Mouse (Mus musculus): Measurements from ENCODE around the gene Olfr1175-ps.

Gene Olfr1175-ps

DNA sequence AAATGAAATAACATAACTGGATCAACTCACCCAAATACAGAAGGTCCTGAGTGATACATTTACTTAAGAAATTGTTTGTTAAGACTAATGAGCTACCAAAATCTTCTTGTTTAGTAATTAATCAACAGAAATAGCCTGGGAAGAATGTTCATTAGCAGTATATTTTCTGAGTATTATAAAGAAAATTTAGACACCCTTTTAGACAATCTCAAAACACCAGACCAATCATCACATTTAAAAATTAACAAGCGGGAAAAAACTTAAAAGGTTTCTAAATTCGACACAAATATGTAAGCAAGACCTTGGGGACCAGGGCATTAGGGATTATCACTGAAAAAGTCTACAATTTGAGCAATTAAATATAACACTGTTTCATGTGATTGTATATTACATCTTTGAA lies at the start of gene Olfr1175-ps:
Gene Olfr1175-ps (minus strand): TSS at position 101 of the 400 bp plus-strand sequence.
- WGBS: 87% methylated on average over 2 of the region's 2 CpGs

DNA sequence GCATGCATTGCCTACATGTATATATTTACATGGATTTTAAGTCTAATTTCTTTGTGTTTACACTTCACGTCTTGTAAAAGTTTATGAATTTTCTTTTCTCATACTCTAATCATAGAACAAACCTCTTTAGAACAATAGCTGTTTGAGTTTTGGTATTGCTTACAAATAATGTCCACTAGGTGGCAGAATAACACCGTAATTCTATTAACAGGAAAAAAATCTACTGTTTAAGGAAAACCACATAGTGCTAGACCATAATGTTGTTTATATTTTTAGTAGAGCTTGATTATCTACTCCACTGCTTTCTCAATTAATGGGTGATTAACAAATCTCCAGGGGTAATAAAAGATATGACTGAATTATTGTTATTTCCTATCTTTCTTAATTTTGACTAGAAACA lies 29.3 kb upstream of the Olfr1175-ps start:
- 2% methylated on average over 2 of the region's 2 CpGs for WGBS

DNA sequence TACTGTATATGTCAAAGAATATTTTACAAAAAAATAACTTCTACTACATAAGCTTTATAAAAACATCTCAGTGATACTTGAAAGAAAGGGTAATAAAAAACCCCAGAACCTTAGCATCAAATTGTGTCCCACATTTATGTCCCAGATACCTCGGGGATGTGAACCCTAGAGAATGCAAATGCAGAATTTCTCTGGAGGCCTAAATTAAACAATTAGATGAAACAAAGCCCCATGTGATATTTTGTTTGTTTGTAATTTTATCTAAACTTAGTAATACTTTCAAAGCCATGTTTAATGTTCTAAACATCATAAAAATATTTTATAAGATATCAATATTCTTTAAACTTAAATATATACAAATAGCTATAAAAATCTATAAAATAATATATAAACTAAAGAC lies 19.4 kb upstream of the Olfr1175-ps start, which contains the start of gene Olfr1177-ps:
Gene Olfr1177-ps (minus strand): TSS at position 101 of the 400 bp plus-strand sequence.
- WGBS: 73% methylated on average over 1 of the region's 1 CpGs

DNA sequence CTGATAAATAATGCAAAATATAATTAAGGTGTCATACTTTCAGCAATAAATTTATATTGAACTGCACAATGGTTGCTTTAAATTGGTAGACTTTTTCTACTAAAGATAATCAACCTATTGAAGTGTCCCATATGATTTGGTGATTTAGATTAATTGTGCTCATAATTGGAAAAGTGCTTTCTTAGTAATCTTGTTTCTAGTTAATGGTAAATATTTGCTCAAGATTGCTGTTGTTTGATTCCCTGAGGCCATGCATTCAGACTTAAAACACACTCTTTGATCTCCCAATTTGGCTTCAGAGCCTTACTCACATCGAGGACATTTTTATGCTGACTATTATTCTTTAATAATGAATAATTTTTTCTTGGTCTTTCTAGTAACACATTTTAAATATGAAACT lies 9.4 kb upstream of the Olfr1175-ps start, which contains the start of gene Olfr1176:
Gene Olfr1176 (plus strand): TSS at position 301 of the 400 bp plus-strand sequence.
- 68% methylated on average over 1 of the region's 1 CpGs for WGBS

DNA sequence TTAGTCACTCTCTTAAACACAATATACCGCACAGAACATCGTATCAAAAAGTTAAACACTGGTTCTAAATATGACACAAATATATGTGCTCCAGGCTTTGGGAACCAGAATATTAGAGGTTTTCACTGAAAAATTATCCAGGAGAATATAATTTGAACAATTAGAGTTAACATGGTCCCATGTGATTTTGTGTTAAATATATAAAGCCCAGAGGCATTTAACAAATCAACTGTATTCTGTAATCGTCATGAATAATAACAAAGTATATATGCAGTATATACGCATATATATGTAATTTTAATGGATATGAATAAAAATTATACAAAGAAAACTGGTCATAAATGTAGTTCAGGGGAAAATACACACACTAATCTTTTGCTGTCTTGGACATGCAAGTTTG lies 12.0 kb downstream of the Olfr1175-ps start, which contains the start of gene Olfr1174-ps:
Gene Olfr1174-ps (minus strand): TSS at position 101 of the 400 bp plus-strand sequence.
- 93% methylated on average over 4 of the region's 4 CpGs for WGBS

DNA sequence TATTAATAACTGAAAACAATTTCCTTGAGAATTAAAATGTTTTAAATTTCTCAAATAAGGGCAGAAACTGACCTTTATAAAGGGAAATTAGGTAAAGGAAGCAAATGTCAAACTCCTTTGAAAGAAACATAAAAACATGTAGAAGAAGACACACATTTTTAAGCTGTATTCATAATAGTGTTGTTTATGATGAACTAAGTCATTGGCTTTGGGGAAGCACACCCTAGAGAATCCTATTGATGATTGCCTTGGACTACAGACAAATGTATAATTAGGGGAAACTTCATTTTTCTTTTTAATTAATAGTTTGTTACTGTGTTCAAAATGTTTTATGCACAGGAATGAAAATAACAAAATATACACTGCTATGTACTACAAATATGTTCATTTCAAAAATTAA lies 47.2 kb downstream of the Olfr1175-ps start, which contains the start of gene Olfr1173:
Gene Olfr1173 (minus strand): TSS at position 101 of the 400 bp plus-strand sequence.

Measured in cerebral cortex, adult 2 months (tissue).